Mouse (Mus musculus): ENCODE measurements around the gene Arhgef28. TPM values are rescaled to one million over a fixed set of nuclear protein-coding genes. Genes with fewer than 3 reads are reported as not detected.

The Arhgef28 gene
- polyA plus RNA-seq (2014; fragmentation: Nextera tagmentation; extraction: Ambion mirVana) = 10.8 and 14.2 TPM in 2 replicates

DNA sequence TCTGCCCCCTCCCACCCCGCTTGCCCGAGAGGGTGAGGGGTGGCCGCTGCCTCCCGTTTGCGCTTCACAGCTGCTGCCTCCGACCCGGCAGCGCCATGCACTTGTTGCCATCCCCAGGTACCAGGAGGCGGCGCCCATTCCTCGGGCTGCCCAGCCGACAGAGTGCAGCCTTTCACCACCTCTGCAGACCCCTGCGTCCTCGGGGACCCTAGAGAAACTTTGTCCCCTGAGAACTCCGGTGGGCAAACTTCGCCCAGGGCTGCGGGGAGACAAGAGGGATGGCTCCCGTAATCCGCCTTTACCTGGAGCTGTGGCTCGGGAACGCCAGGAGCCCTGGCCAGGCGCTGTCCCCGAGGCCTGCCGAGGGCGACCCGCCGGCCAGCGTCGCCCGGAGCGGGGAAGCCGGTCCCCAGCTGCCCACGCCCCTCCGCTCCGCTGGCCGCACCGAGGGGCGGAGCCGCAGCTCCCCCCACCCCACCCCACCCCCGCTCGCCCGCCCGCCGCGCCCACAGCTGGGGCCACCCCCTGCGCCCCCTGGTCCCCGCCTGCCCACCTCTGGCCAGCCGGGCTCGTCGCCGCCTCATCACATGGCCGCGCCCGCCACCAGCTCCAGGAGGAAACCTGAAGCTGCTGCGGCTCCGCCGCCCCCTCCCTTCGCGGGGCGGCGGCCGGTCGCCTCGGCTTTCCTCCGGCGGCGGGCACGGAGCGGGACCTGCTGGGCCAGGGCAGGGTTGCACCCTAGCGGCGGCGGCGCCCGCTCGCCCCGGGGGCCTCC is at the start of gene Arhgef28:
TSS of gene Arhgef28 (minus strand) at position 669 of the 775 bp plus-strand sequence.
- H3K36me3 ChIP-seq (ENCODE audit: control insufficient read depth, insufficient read depth, low read length) = no peaks in the 10 kb centered on the region
- no peaks in the 10 kb centered on the region for H3K9me3 ChIP-seq (ENCODE audit: control insufficient read depth, low read length)
- WGBS = under 1% methylated on average over 55 of the region's 76 CpGs
- H3K4me2 ChIP-seq (ENCODE audit: low read length) = peak within 1 kb of the TSS; percentile 91
- peak within 1 kb of the TSS; percentile 80 for H3K9ac ChIP-seq (ENCODE audit: low read length)
- ATAC-seq (ENCODE audit: insufficient number of reproducible peaks, insufficient read depth, low FRiP score, low read depth) = peak; percentile 88
- peak within 1 kb of the TSS; percentile 54 to 72 for H3K4me3 ChIP-seq (ENCODE audit: control insufficient read depth in 1 of 2, insufficient read depth in 1 of 2, low read depth in 1 of 2, low read length in 2 of 2)
- H3K27ac ChIP-seq (replicated peaks in 1 of 2; ENCODE audit: control insufficient read depth in 1 of 2, insufficient read depth in 1 of 2, low read depth in 2 of 2, low read length in 2 of 2) = peak within 1 kb of the TSS; percentile 47 to 83
- peaks cover 3% of the 10 kb centered on the region; the same call in 1 of the 2 replicates for H3K27me3 ChIP-seq (ENCODE audit: control insufficient read depth, insufficient read depth, low read length)
- peaks cover 9 to 13% of the 10 kb centered on the region in 2 experiments for H3K4me1 ChIP-seq (ENCODE audit: control insufficient read depth in 2 of 2, insufficient read depth in 2 of 2, low read length in 2 of 2)

DNA sequence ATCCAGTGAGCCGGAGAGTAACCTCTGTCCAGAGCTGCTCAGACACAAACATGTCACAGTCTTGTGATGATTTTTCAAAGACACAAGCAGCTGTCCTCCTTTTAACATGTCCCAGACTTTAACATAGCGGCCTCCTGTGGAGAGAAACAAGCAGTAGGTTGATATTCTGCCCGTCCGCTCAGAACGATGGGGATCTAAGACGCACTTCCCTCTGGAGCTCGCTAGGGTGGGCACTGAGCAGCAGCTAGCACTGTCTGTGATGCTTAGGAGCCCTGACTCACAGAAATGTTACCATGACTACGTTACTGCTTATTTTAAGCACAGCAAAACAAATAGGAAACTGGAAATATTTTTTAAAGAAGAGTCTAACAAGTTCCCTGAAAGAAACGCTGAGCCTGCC is 48.7 kb upstream of the Arhgef28 start:
- Histone ChIP-seq H3K27ac (replicated peaks in 1 of 2; ENCODE audit: control insufficient read depth in 1 of 2, insufficient read depth in 1 of 2, low read depth in 2 of 2, low read length in 2 of 2) (no peak overlapping the region), H3K36me3 (ENCODE audit: control insufficient read depth, insufficient read depth, low read length) (peaks cover 94% of the 10 kb centered on the region), H3K9ac (ENCODE audit: low read length) (no peak overlapping the region), H3K27me3 (ENCODE audit: control insufficient read depth, insufficient read depth, low read length) (no peaks in the 10 kb centered on the region), H3K4me1 (ENCODE audit: control insufficient read depth in 2 of 2, insufficient read depth in 2 of 2, low read length in 2 of 2) (no peaks in the 10 kb centered on the region), H3K4me2 (ENCODE audit: low read length) (no peak overlapping the region), H3K4me3 (ENCODE audit: control insufficient read depth in 1 of 2, insufficient read depth in 1 of 2, low read depth in 1 of 2, low read length in 2 of 2) (no peak overlapping the region), H3K9me3 (ENCODE audit: control insufficient read depth, low read length) (no peaks in the 10 kb centered on the region)
- WGBS = 66% methylated on average over 9 of the region's 9 CpGs
- no peak for ATAC-seq (ENCODE audit: insufficient number of reproducible peaks, insufficient read depth, low FRiP score, low read depth)

- WGBS = 86% methylated on average over 10 of the region's 10 CpGs
Observed at GRCm38 (mm10) chr13:98249594-98249993, 43.4 kb upstream of the Arhgef28 start.

GRCm38 (mm10) chr13:98245386-98245785 is 39.1 kb upstream of the Arhgef28 start:
- Histone ChIP-seq H3K27ac (replicated peaks in 1 of 2; ENCODE audit: control insufficient read depth in 1 of 2, insufficient read depth in 1 of 2, low read depth in 2 of 2, low read length in 2 of 2) (no peak overlapping the region), H3K9me3 (ENCODE audit: control insufficient read depth, low read length) (no peaks in the 10 kb centered on the region), H3K4me1 (ENCODE audit: control insufficient read depth in 2 of 2, insufficient read depth in 2 of 2, low read length in 2 of 2) (0 out of 4 replicates have a peak, but pooled peaks cover 0 to 2% of the 10 kb centered on the region in 2 experiments), H3K4me3 (ENCODE audit: control insufficient read depth in 1 of 2, insufficient read depth in 1 of 2, low read depth in 1 of 2, low read length in 2 of 2) (no peak overlapping the region), H3K36me3 (ENCODE audit: control insufficient read depth, insufficient read depth, low read length) (peaks cover 34% of the 10 kb centered on the region), H3K27me3 (ENCODE audit: control insufficient read depth, insufficient read depth, low read length) (no peaks in the 10 kb centered on the region), H3K9ac (ENCODE audit: low read length) (no peak overlapping the region), H3K4me2 (ENCODE audit: low read length) (no peak overlapping the region)
- 77% methylated on average over 7 of the region's 7 CpGs for WGBS
- no peak for ATAC-seq (ENCODE audit: insufficient number of reproducible peaks, insufficient read depth, low FRiP score, low read depth)

More at GRCm38 (mm10) chr13:98249594-98249993, 43.4 kb upstream of the Arhgef28 start:
- Histone ChIP-seq H3K4me3 (ENCODE audit: control insufficient read depth in 1 of 2, insufficient read depth in 1 of 2, low read depth in 1 of 2, low read length in 2 of 2) (no peak overlapping the region), H3K9ac (ENCODE audit: low read length) (no peak overlapping the region), H3K36me3 (ENCODE audit: control insufficient read depth, insufficient read depth, low read length) (peaks cover 76% of the 10 kb centered on the region), H3K27me3 (ENCODE audit: control insufficient read depth, insufficient read depth, low read length) (no peaks in the 10 kb centered on the region), H3K27ac (replicated peaks in 1 of 2; ENCODE audit: control insufficient read depth in 1 of 2, insufficient read depth in 1 of 2, low read depth in 2 of 2, low read length in 2 of 2) (no peak overlapping the region), H3K4me2 (ENCODE audit: low read length) (no peak overlapping the region), H3K4me1 (ENCODE audit: control insufficient read depth in 2 of 2, insufficient read depth in 2 of 2, low read length in 2 of 2) (no peaks in the 10 kb centered on the region), H3K9me3 (ENCODE audit: control insufficient read depth, low read length) (no peaks in the 10 kb centered on the region)
- no peak for ATAC-seq (ENCODE audit: insufficient number of reproducible peaks, insufficient read depth, low FRiP score, low read depth)

GRCm38 (mm10) chr13:98244571-98245350 is 38.5 kb upstream of the Arhgef28 start:
- Histone ChIP-seq H3K4me1 (ENCODE audit: control insufficient read depth in 2 of 2, insufficient read depth in 2 of 2, low read length in 2 of 2) (0 out of 4 replicates have a peak, but pooled peaks cover 0 to 2% of the 10 kb centered on the region in 2 experiments), H3K27me3 (ENCODE audit: control insufficient read depth, insufficient read depth, low read length) (no peaks in the 10 kb centered on the region), H3K27ac (replicated peaks in 1 of 2; ENCODE audit: control insufficient read depth in 1 of 2, insufficient read depth in 1 of 2, low read depth in 2 of 2, low read length in 2 of 2) (no peak overlapping the region), H3K36me3 (ENCODE audit: control insufficient read depth, insufficient read depth, low read length) (peaks cover 28% of the 10 kb centered on the region), H3K9me3 (ENCODE audit: control insufficient read depth, low read length) (no peaks in the 10 kb centered on the region), H3K4me3 (ENCODE audit: control insufficient read depth in 1 of 2, insufficient read depth in 1 of 2, low read depth in 1 of 2, low read length in 2 of 2) (no peak overlapping the region), H3K9ac (ENCODE audit: low read length) (no peak overlapping the region), H3K4me2 (ENCODE audit: low read length) (no peak overlapping the region)
- no peak for ATAC-seq (ENCODE audit: insufficient number of reproducible peaks, insufficient read depth, low FRiP score, low read depth)
- 73% methylated on average over 4 of the region's 5 CpGs for WGBS

- ATAC-seq (ENCODE audit: insufficient number of reproducible peaks, insufficient read depth, low FRiP score, low read depth) = no peak
- no peaks in the 10 kb centered on the region for H3K27me3 ChIP-seq (ENCODE audit: control insufficient read depth, insufficient read depth, low read length)
- no peak overlapping the region for H3K4me3 ChIP-seq (ENCODE audit: control insufficient read depth in 1 of 2, insufficient read depth in 1 of 2, low read depth in 1 of 2, low read length in 2 of 2)
- no peaks in the 10 kb centered on the region for H3K9me3 ChIP-seq (ENCODE audit: control insufficient read depth, low read length)
- H3K27ac ChIP-seq (replicated peaks in 1 of 2; ENCODE audit: control insufficient read depth in 1 of 2, insufficient read depth in 1 of 2, low read depth in 2 of 2, low read length in 2 of 2) = no peak overlapping the region
- no peaks in the 10 kb centered on the region for H3K36me3 ChIP-seq (ENCODE audit: control insufficient read depth, insufficient read depth, low read length)
- no peak overlapping the region for H3K4me2 ChIP-seq (ENCODE audit: low read length)
- H3K9ac ChIP-seq (ENCODE audit: low read length) = no peak overlapping the region
- H3K4me1 ChIP-seq (ENCODE audit: control insufficient read depth in 2 of 2, insufficient read depth in 2 of 2, low read length in 2 of 2) = 0 out of 4 replicates have a peak, but pooled peaks cover 0 to 2% of the 10 kb centered on the region in 2 experiments
- 70% methylated on average over 9 of the region's 9 CpGs for WGBS
Observed at GRCm38 (mm10) chr13:98241531-98242282, 35.5 kb upstream of the Arhgef28 start.

- ATAC-seq (ENCODE audit: insufficient number of reproducible peaks, insufficient read depth, low FRiP score, low read depth) = no peak
- Histone ChIP-seq H3K4me2 (ENCODE audit: low read length) (no peak overlapping the region), H3K4me3 (ENCODE audit: control insufficient read depth in 1 of 2, insufficient read depth in 1 of 2, low read depth in 1 of 2, low read length in 2 of 2) (no peak overlapping the region), H3K36me3 (ENCODE audit: control insufficient read depth, insufficient read depth, low read length) (no peaks in the 10 kb centered on the region), H3K27ac (replicated peaks in 1 of 2; ENCODE audit: control insufficient read depth in 1 of 2, insufficient read depth in 1 of 2, low read depth in 2 of 2, low read length in 2 of 2) (no peak overlapping the region), H3K9ac (ENCODE audit: low read length) (no peak overlapping the region), H3K4me1 (ENCODE audit: control insufficient read depth in 2 of 2, insufficient read depth in 2 of 2, low read length in 2 of 2) (0 out of 4 replicates have a peak, but pooled peaks cover 0 to 2% of the 10 kb centered on the region in 2 experiments), H3K27me3 (ENCODE audit: control insufficient read depth, insufficient read depth, low read length) (no peaks in the 10 kb centered on the region), H3K9me3 (ENCODE audit: control insufficient read depth, low read length) (no peaks in the 10 kb centered on the region)
- WGBS = 17% methylated on average over 12 of the region's 12 CpGs
Observed at GRCm38 (mm10) chr13:98239978-98240641, 33.9 kb upstream of the Arhgef28 start.
